Mouse (Mus musculus) midbrain, embryonic 12.5 days (tissue): Measurements from ENCODE around the gene Opalin. TPM values are rescaled to one million over a fixed set of nuclear protein-coding genes. Genes with fewer than 3 reads are reported as not detected.
A peak's percentile ranks its signal among the peaks of the same experiment; 100 is the strongest.

Source experiments
- ATAC-seq: fragments of 200-750 bp; cut with Nextera tagmentation; 2 replicates; pipeline ENCODE4 v1.8.0; 2017; ENCODE audit warnings: low read depth, moderate TSS enrichment, moderate library complexity; ENCODE audit not compliant: low FRiP score
- H3K27ac ChIP-seq: fragments of 300-500 bp; sonication (generic); replicated peaks from 2 replicates; pipeline ENCODE4 v1.5.1; 2016; ENCODE audit warnings: mild to moderate bottlenecking
- H3K27me3 ChIP-seq: fragments of 300-500 bp; sonication (generic); 2 replicates; pipeline ENCODE4 v1.6.1; 2016; ENCODE audit warnings: mild to moderate bottlenecking
- H3K36me3 ChIP-seq: fragments of 300-500 bp; sonication (generic); 2 replicates; pipeline ENCODE4 v1.6.1; 2016
- H3K4me1 ChIP-seq: fragments of 300-500 bp; sonication (generic); 2 replicates; pipeline ENCODE4 v1.6.1; 2016
- H3K4me2 ChIP-seq: fragments of 300-500 bp; sonication (generic); replicated peaks from 2 replicates; pipeline ENCODE4 v1.6.1; 2016; ENCODE audit warnings: mild to moderate bottlenecking, moderate library complexity
- H3K4me3 ChIP-seq: fragments of 300-500 bp; sonication (generic); 2 replicates; pipeline ENCODE4 v1.5.1; 2016; ENCODE audit warnings: mild to moderate bottlenecking
- H3K9ac ChIP-seq: fragments of 300-500 bp; sonication (generic); replicated peaks from 2 replicates; pipeline ENCODE4 v1.6.1; 2016; ENCODE audit warnings: mild to moderate bottlenecking, moderate library complexity
- H3K9me3 ChIP-seq: fragments of 300-500 bp; sonication (generic); 2 replicates; pipeline ENCODE4 v1.6.1; 2016; ENCODE audit warnings: mild to moderate bottlenecking
- WGBS: fragments of 180-500 bp; shearing (Covaris S2); methylation state at CpG from one replicate; pipeline ENCODE4 v1.1.7; 2016; 5-methylcytosine and 5-hydroxymethylcytosine counted together
- polyA plus RNA-seq: library from polyadenylated mRNA; unstranded; fragments of >200 nt; fragmentation: Nextera tagmentation; extraction: Ambion mirVana; gene quantifications from 2 replicates; pipeline ENCODE4 v1.2.1, GENCODE M21; 2016

Gene Opalin
- polyA plus RNA-seq, 1 experiment from 2014 or later, result not detected

DNA sequence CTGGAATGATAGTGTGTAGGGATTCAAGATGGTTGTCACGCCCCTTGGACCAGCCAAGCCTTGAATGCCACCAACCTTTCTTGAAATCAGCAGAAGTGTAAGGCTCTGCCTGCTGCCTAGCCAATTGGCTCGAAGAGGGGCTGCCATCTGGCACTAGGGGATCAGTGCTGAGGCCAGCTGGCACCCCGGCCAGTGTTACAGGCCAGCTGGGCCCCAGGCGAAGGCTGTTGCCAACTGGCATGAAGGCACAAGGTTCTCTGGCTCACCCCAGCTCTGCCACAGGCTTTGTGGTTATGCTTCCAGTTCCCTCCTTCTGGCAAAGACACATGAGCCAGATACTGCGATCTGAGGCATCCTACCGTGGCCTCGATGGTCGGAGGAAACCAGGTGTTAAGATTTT is 24.5 kb upstream of the Opalin start:
- H3K4me1 ChIP-seq, result 0 out of 2 replicates have a peak, but pooled peaks cover 4% of the 10 kb centered on the region
- H3K9me3 ChIP-seq, result no peaks in the 10 kb centered on the region
- WGBS, result 80% methylated on average over 8 of the region's 8 CpGs
- peaks cover 69% of the 10 kb centered on the region for H3K27me3 ChIP-seq
- no peak overlapping the region for H3K27ac ChIP-seq
- no peak overlapping the region for H3K4me3 ChIP-seq
- H3K4me2 ChIP-seq, result no peak overlapping the region
- no peaks in the 10 kb centered on the region for H3K36me3 ChIP-seq
- H3K9ac ChIP-seq, result no peak overlapping the region
- ATAC-seq, result no peak

DNA sequence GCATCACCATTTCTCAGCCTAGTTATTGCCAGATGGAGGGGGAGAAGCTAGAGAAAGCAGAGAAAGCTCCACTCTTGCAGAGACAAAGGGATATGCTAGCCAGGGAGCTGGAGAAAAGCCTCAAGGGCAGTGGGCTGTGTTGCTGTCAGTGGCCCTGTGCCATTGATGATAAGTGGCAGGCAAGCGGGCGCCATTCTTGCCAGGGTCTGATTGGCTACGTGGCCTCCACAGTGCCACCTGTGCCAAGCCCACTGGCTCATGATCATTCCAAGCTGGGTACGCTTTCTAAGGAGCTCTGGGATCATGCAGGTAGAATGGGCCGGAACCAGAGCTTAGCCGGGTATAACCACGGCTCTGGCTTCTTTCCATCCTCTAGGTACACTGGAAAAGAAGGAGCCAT is 23.9 kb upstream of the Opalin start:
- Histone ChIP-seq H3K27me3 (peaks cover 69% of the 10 kb centered on the region), H3K4me3 (no peak overlapping the region), H3K4me1 (0 out of 2 replicates have a peak, but pooled peaks cover 4% of the 10 kb centered on the region), H3K27ac (no peak overlapping the region), H3K36me3 (no peaks in the 10 kb centered on the region), H3K4me2 (no peak overlapping the region), H3K9me3 (no peaks in the 10 kb centered on the region), H3K9ac (no peak overlapping the region)
- no peak for ATAC-seq
- 94% methylated on average over 7 of the region's 7 CpGs for WGBS

DNA sequence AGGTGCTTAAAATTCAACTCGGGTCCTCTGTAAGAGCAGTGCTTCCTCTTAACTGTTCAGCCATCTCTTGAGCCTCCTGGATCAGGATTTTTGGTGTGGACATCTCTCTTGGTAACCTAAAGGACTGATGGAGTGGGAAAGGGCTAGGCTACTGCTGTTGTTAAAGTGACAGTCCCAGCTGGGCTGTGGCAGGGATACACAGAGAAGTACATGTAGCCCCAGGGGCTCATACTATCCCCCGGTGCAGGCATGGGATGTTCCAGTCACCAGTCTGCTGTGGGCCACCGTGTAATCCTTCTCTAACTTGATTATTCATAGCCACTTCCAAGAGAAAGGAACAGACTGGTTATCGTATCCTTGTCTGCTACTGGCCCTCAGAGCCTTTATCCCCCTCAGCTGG is 20.1 kb upstream of the Opalin start:
- ATAC-seq, result no peak
- H3K9ac ChIP-seq, result no peak overlapping the region
- H3K9me3 ChIP-seq, result no peaks in the 10 kb centered on the region
- H3K4me2 ChIP-seq, result no peak overlapping the region
- no peak overlapping the region for H3K27ac ChIP-seq
- 0 out of 2 replicates have a peak, but pooled peaks cover 4% of the 10 kb centered on the region for H3K4me1 ChIP-seq
- H3K27me3 ChIP-seq, result peaks cover 64% of the 10 kb centered on the region
- no peaks in the 10 kb centered on the region for H3K36me3 ChIP-seq
- WGBS, result 44% methylated on average over 4 of the region's 4 CpGs
- H3K4me3 ChIP-seq, result no peak overlapping the region

DNA sequence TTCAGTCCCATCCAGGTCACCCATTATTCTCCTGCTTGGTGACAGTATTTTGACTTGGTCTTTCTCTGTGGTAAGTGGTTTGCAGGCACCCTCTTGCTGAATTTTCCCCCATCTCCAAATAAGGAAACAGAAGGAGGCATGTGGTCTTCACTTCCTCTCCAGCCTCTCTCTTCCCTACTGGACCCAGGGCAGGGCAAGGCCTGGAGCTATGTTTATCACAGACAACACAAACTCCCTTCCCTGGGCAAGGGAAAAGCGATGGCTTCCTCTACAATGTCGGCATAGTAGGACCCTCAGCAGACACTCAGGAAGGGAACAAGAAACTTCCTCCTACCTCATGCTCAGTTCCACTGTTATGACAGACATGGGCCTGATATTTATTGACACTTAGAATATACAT is 15.0 kb upstream of the Opalin start:
- no peak for ATAC-seq
- H3K9ac ChIP-seq, result no peak overlapping the region
- H3K4me2 ChIP-seq, result no peak overlapping the region
- H3K27me3 ChIP-seq, result peaks cover 75% of the 10 kb centered on the region
- no peak overlapping the region for H3K27ac ChIP-seq
- WGBS, result 89% methylated on average over 2 of the region's 2 CpGs
- H3K4me1 ChIP-seq, result no peaks in the 10 kb centered on the region
- no peak overlapping the region for H3K4me3 ChIP-seq
- no peaks in the 10 kb centered on the region for H3K9me3 ChIP-seq
- H3K36me3 ChIP-seq, result no peaks in the 10 kb centered on the region

DNA sequence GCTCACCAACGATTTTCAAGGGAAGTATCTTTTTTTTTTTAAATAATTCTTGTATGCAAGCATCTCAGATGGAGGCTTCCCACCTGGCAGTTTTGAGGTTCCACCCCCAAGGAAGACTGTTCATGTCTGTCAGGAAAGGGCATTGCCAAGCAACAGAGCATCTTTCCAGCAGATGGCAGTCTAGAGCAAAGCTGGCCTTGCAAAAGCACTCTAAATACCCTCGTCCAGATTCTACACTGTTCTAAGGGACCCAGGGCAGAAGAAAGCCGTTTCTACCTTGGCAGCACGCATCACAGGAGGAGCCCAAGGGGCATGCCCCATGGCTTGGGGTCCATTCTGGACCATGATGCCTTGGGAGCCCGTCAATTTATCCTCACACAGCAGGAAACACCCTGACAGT is 12.9 kb upstream of the Opalin start:
- H3K4me3 ChIP-seq, result no peak overlapping the region
- H3K27me3 ChIP-seq, result peaks cover 68% of the 10 kb centered on the region
- 8% methylated on average over 5 of the region's 5 CpGs for WGBS
- no peak for ATAC-seq
- H3K4me2 ChIP-seq, result no peak overlapping the region
- H3K9me3 ChIP-seq, result no peaks in the 10 kb centered on the region
- no peak overlapping the region for H3K9ac ChIP-seq
- H3K4me1 ChIP-seq, result no peaks in the 10 kb centered on the region
- H3K36me3 ChIP-seq, result no peaks in the 10 kb centered on the region
- H3K27ac ChIP-seq, result no peak overlapping the region

DNA sequence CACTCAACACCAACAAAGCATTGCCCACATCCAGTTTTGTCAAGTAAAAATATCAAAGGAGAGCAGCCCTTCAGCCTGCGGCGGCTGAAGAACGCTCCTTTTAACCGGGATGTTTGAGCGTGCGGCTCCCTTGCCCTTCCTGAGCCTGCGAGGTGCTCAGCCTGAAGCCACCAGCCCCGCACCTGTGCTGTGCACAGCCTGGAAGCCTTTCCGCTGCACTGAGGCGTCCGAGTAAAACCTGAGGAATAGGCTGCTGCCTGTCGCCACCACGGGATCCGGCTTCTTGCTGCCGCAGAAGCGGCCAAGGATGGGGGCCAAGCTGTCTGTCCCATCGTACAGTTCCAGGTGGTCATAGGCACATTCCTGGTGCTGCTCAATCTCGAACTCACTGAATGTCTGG is 11.6 kb upstream of the Opalin start:
- WGBS, result 38% methylated on average over 18 of the region's 18 CpGs
- Histone ChIP-seq H3K36me3 (no peaks in the 10 kb centered on the region), H3K4me3 (no peak overlapping the region), H3K27me3 (peaks cover 72% of the 10 kb centered on the region), H3K9ac (no peak overlapping the region), H3K4me1 (no peaks in the 10 kb centered on the region), H3K9me3 (no peaks in the 10 kb centered on the region), H3K27ac (no peak overlapping the region), H3K4me2 (peak overlapping the region; percentile 23; the same call in 1 of the 2 replicates)
- no peak for ATAC-seq

DNA sequence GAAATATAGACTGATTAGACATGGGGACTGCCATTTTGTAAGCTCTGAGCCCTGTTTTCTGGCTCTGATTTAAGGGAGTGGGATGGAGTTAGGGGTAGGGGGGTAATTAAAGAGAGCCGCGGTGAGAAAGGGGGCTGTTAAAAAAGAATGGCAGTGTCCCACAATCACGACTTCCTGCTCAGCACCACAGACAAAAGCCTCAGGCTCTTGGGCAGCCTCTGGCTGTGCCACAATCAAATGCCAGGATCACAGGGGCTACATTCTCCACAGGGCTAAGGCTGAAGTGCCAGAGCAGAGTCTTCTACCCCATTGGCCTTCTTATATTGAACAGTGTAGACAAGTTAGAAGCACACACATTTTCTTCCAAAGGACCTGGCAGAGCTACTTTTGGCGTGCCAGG is 11.0 kb upstream of the Opalin start:
- H3K4me2 ChIP-seq, result no peak overlapping the region
- H3K27me3 ChIP-seq, result peaks cover 74% of the 10 kb centered on the region
- H3K36me3 ChIP-seq, result no peaks in the 10 kb centered on the region
- H3K9me3 ChIP-seq, result no peaks in the 10 kb centered on the region
- no peak overlapping the region for H3K9ac ChIP-seq
- H3K27ac ChIP-seq, result no peak overlapping the region
- no peak for ATAC-seq
- no peaks in the 10 kb centered on the region for H3K4me1 ChIP-seq
- H3K4me3 ChIP-seq, result no peak overlapping the region
- 72% methylated on average over 4 of the region's 4 CpGs for WGBS

DNA sequence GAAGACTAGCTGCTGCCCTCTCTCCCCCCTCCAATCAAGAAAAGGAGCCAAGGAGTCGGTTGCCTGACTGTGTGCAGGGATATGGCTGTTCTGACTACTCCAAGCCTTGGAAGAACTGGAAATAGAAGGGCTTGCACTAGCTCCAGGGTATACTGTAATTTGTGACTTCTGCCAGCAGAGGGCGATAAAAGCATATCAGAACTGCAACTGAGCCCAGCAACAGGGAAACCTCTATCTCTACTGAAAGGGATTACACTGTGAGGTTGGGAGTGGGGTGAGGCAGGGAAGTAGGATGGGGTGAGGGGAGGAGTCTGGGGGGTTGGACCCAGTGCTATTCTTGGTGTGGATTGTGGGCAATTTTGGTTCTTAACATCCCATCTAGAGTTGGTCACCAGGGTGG is 9.8 kb upstream of the Opalin start:
- Histone ChIP-seq H3K36me3 (no peaks in the 10 kb centered on the region), H3K27ac (no peak overlapping the region), H3K9ac (no peak overlapping the region), H3K4me3 (no peak overlapping the region), H3K4me2 (no peak overlapping the region), H3K27me3 (peaks cover 66% of the 10 kb centered on the region), H3K9me3 (no peaks in the 10 kb centered on the region), H3K4me1 (peaks cover 6% of the 10 kb centered on the region)
- ATAC-seq, result peak; percentile 53; the same call in 1 of the 2 replicates
- WGBS, result 10% methylated on average over 2 of the region's 2 CpGs

DNA sequence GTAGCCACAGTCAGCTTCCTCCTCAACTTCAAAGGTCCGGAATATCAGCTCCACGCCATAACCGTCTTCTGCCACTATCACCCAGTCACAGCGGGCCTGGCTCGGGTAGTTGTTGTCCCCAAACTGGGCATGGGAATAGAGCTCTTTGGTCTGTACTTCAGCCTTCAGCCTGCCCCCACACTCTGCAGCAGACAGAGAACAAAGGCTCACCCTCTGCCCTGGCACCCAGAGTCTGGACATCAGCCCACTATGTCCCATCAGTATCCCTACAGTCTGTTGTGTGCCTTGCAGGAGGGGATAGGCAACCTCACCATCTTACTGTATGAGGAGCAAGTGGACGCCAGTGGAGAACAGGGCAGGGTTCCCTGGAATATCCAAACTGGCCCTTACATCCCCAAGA is 9.4 kb upstream of the Opalin start:
- no peaks in the 10 kb centered on the region for H3K36me3 ChIP-seq
- H3K4me1 ChIP-seq, result peaks cover 10% of the 10 kb centered on the region
- no peak overlapping the region for H3K9ac ChIP-seq
- WGBS, result 88% methylated on average over 6 of the region's 6 CpGs
- H3K4me2 ChIP-seq, result no peak overlapping the region
- no peak overlapping the region for H3K4me3 ChIP-seq
- H3K9me3 ChIP-seq, result no peaks in the 10 kb centered on the region
- H3K27me3 ChIP-seq, result peaks cover 66% of the 10 kb centered on the region
- no peak overlapping the region for H3K27ac ChIP-seq
- no peak for ATAC-seq

DNA sequence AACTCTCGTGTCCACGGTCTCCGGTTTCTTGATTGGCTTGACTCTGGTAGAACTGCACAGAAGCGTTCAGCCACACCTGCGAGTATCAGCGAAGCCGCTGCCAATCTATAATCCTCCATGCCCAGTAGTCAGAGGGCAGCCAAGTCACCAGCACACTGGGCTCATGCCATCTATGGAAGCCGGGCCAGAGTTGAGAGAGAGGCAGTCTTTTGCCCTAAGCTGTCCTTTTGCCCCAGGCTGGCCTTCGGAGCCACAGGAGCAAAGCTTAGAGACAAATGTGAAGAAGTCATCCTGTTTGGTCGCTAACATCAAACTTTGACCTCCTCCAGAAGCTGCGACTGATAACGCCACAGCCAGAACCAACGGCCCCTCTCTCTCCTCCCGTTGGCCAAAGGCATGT is 6.7 kb upstream of the Opalin start:
- Histone ChIP-seq H3K4me3 (no peak overlapping the region), H3K4me2 (no peak overlapping the region), H3K4me1 (peaks cover 14% of the 10 kb centered on the region), H3K9ac (no peak overlapping the region), H3K27me3 (peaks cover 49% of the 10 kb centered on the region), H3K9me3 (no peaks in the 10 kb centered on the region), H3K27ac (no peak overlapping the region), H3K36me3 (no peaks in the 10 kb centered on the region)
- WGBS, result 94% methylated on average over 14 of the region's 14 CpGs
- ATAC-seq, result no peak

DNA sequence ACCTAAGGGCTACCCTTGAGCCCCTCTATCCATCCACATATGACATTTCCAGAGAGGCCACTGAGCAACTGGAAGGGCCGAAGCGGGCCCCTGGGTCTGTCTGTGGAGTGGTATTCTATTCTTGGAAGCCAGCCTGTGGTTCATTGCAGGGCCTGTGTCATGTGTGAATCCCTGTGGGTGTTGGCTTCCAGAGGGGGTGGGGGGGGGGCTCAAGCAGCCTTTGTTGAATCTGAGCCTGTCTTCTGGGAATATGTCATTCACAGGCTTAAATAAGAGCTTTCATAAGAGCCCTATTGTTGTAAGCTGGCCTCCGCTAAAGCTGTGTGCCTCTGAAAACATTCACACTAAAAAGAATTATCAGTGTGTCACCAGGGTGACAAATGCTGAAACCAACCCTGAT is 4.7 kb upstream of the Opalin start:
- Histone ChIP-seq H3K27ac (peak overlapping the region; percentile 58), H3K4me2 (no peak overlapping the region), H3K36me3 (no peaks in the 10 kb centered on the region), H3K9me3 (no peaks in the 10 kb centered on the region), H3K4me1 (peaks cover 14% of the 10 kb centered on the region), H3K27me3 (peaks cover 31% of the 10 kb centered on the region), H3K4me3 (no peak overlapping the region), H3K9ac (no peak overlapping the region)
- WGBS, result 14% methylated on average over 3 of the region's 3 CpGs
- ATAC-seq, result peak; percentile 73

DNA sequence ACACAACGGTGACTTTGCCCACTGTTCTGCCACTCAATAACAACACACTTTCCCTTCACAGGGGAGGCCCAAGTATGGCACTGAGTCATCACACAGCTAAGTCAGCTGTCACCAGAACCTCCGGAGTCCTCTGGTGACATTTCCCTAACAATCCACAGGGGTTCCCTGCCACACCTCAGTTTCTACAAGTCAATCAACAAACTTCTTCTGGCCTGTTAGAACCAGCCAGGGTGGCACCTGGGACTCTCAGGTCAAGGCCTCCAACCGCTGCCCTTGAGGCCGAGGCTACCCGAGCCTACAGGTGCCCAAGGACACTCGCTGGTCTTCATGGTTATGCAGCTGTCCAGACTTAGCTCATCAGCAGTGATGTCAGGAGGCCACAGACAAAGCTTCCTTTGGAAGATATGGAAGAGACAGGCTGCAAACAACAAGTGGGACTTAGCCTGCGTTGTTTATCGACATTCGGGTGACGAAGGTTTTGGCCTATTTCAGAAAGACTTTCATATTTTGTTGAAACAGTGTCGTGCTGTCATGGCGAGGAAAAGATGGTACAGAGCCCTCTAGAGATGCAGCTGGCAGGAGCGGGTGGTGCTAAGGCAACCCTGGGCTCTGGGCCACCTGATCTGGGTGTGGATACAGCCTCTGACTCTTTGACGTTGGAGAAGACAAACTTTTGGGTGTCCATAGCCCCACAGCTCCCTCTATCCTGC is 3.0 kb downstream of the Opalin start:
- ATAC-seq, result no peak
- Histone ChIP-seq H3K9ac (no peak overlapping the region), H3K4me1 (no peaks in the 10 kb centered on the region), H3K27me3 (peaks cover 4% of the 10 kb centered on the region; the same call in 1 of the 2 replicates), H3K27ac (no peak overlapping the region), H3K4me2 (no peak overlapping the region), H3K9me3 (no peaks in the 10 kb centered on the region), H3K4me3 (no peak overlapping the region), H3K36me3 (no peaks in the 10 kb centered on the region)
- WGBS, result 91% methylated on average over 14 of the region's 14 CpGs

DNA sequence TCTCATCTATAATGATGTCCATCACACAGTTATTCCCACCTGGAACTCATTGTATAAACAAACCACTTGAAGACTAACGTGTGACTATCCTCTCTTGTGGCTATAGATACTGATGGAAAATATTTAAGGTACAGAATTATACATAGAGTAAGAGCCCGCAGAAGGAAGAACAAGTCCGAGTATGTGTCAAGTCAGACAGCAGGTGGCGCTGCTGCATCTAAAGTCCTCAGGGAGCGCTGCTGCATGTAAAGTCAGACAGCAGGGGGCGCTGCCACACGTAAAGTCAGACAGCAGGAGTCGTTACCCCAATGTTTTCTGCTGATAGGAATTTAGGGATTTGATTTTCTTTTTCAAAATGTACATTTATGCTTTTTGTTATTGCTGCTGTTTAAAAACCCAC is 5.4 kb downstream of the Opalin start:
- no peaks in the 10 kb centered on the region for H3K9me3 ChIP-seq
- no peak overlapping the region for H3K4me2 ChIP-seq
- H3K4me1 ChIP-seq, result no peaks in the 10 kb centered on the region
- no peaks in the 10 kb centered on the region for H3K36me3 ChIP-seq
- H3K27me3 ChIP-seq, result peaks cover 4% of the 10 kb centered on the region; the same call in 1 of the 2 replicates
- ATAC-seq, result 0 out of 2 replicates have a peak, but pooled peaks have one; percentile 30
- no peak overlapping the region for H3K4me3 ChIP-seq
- H3K27ac ChIP-seq, result no peak overlapping the region
- H3K9ac ChIP-seq, result no peak overlapping the region
- 8% methylated on average over 8 of the region's 8 CpGs for WGBS
